Mouse (Mus musculus): ENCODE results near the gene Fxyd1. TPM values are rescaled to one million over a fixed set of nuclear protein-coding genes. Genes with fewer than 3 reads are reported as not detected.

The Fxyd1 gene
- total RNA-seq, 2 experiments from 2014 or later: 62.6 to 118 TPM

- no peak for DNase-seq (ENCODE audit: low spot score in 2 of 2)
Measured at GRCm38 (mm10) chr7:31030717-31031116, 26.3 kb downstream of the Fxyd1 start.

GRCm38 (mm10) chr7:31028609-31029008 lies 28.4 kb downstream of the Fxyd1 start:
- no peak for DNase-seq (ENCODE audit: low spot score in 2 of 2)

GRCm38 (mm10) chr7:31017104-31017901 lies 39.7 kb downstream of the Fxyd1 start:
- no peak for DNase-seq (ENCODE audit: low spot score in 2 of 2)

GRCm38 (mm10) chr7:31012971-31013370 lies 44.0 kb downstream of the Fxyd1 start:
- DNase-seq (ENCODE audit: low spot score in 2 of 2): no peak

- DNase-seq (ENCODE audit: low spot score in 2 of 2): no peak
Measured at GRCm38 (mm10) chr7:31008889-31009288, 48.1 kb downstream of the Fxyd1 start.

GRCm38 (mm10) chr7:31008175-31008574 lies 48.8 kb downstream of the Fxyd1 start:
- no peak for DNase-seq (ENCODE audit: low spot score in 2 of 2)

- no peak for DNase-seq (ENCODE audit: low spot score in 2 of 2)
Measured at GRCm38 (mm10) chr7:31007775-31008174, 49.2 kb downstream of the Fxyd1 start.

GRCm38 (mm10) chr7:31002650-31003049 lies 54.3 kb downstream of the Fxyd1 start:
- no peak for DNase-seq (ENCODE audit: low spot score in 2 of 2)

Small RNA genes within 50 kb of the gene (microRNA-seq; reads per million reads assigned to microRNA genes)
- gene Mir7050: 0 reads per million in 2 experiments

Other genes with a start within 250 kb of the Fxyd1 start
- not detected for gene Ffar2, start 233.4 kb downstream of the Fxyd1 start, total RNA-seq (2021)
- under 1 TPM; 0.24 to 0.32 TPM for gene Ffar3, start 201.0 kb downstream of the Fxyd1 start, total RNA-seq (2021)
- gene Ffar1, start 195.6 kb downstream of the Fxyd1 start, total RNA-seq (2021): not detected
- not detected for gene Cd22, start 176.9 kb downstream of the Fxyd1 start, total RNA-seq (2021)
- gene Mag, start 142.3 kb downstream of the Fxyd1 start, total RNA-seq (2021): 100 to 1,000 TPM; 306 to 317 TPM
- not detected for gene Hamp2, start 132.5 kb downstream of the Fxyd1 start, total RNA-seq (2021)
- gene Hamp, start 113.2 kb downstream of the Fxyd1 start, total RNA-seq (2021): not detected
- gene Usf2, start 100.4 kb downstream of the Fxyd1 start, total RNA-seq (2021): 100 to 1,000 TPM; 122 to 124 TPM
- gene Lsr, start 83.7 kb downstream of the Fxyd1 start, total RNA-seq (2021): 10 to 100 TPM in 1 of 2 experiments, 1 to 10 TPM in 1; 9.0 to 11.4 TPM
- under 1 TPM; 0.25 to 0.43 TPM for gene Fam187b, start 83.4 kb downstream of the Fxyd1 start, total RNA-seq (2021)
- 10 to 100 TPM; 32.1 to 32.4 TPM for gene Fxyd5, start 14.7 kb downstream of the Fxyd1 start, total RNA-seq (2021)
- 100 to 1,000 TPM; 333 to 341 TPM for gene Fxyd7, start 5.7 kb downstream of the Fxyd1 start, total RNA-seq (2021)
- gene Lgi4, start 2.1 kb upstream of the Fxyd1 start, total RNA-seq (2021): 10 to 100 TPM; 21.8 to 23.3 TPM
- gene Fxyd3, start 19.5 kb upstream of the Fxyd1 start, total RNA-seq (2021): under 1 TPM; 0.55 to 0.72 TPM
- gene Hpn, start 58.1 kb upstream of the Fxyd1 start, total RNA-seq (2021): 1 to 10 TPM; 2.8 to 3.1 TPM
- gene Scn1b, start 69.8 kb upstream of the Fxyd1 start, total RNA-seq (2021): 100 to 1,000 TPM; 430 to 445 TPM
- gene Gramd1a, start 98.7 kb upstream of the Fxyd1 start, total RNA-seq (2021): 100 to 1,000 TPM; 123 to 134 TPM
- not detected for gene Scgb2b2, start 233.3 kb upstream of the Fxyd1 start, total RNA-seq (2021)
- gene Scgb1b2, start 234.6 kb upstream of the Fxyd1 start, total RNA-seq (2021): not detected

Data from layer of hippocampus, postnatal 14 days (tissue).